Comparison of ENCODE assay signal across 8 mouse cellular contexts in genomic region chr16:8736032-8736431, GRCm38 (mm10). TPM values are rescaled to one million over a fixed set of nuclear protein-coding genes. Genes with fewer than 3 reads are reported as not detected.
DNase-seq lines count a peak whose midpoint lies in the region; ATAC-seq and TF ChIP-seq lines count a peak whose summit lies in the region.

No protein-coding gene starts in this region.

- H3K9ac ChIP-seq in kidney, embryonic 15.5 days = peak overlapping the region; percentile 97
- no peak overlapping the region for H3K9ac ChIP-seq in embryonic facial prominence, embryonic 15.5 days
- H3K9ac ChIP-seq in hindbrain, postnatal 0 days (replicated peaks; ENCODE audit: low read length) = no peak overlapping the region

- peak overlapping the region; percentile 82 for H3K4me2 ChIP-seq in kidney, embryonic 15.5 days
- H3K4me2 ChIP-seq in embryonic facial prominence, embryonic 15.5 days (replicated peaks) = peak overlapping the region; percentile 86
- H3K4me2 ChIP-seq in hindbrain, postnatal 0 days (ENCODE audit: low read depth, low read length) = peak overlapping the region; percentile 96

- H3K4me3 ChIP-seq in kidney, embryonic 15.5 days (replicated peaks) = peak overlapping the region; percentile 98
- peak overlapping the region; percentile 77 for H3K4me3 ChIP-seq in embryonic facial prominence, embryonic 15.5 days (replicated peaks)
- peak overlapping the region; percentile 98 for H3K4me3 ChIP-seq in hindbrain, postnatal 0 days (ENCODE audit: low read length)

- 0 out of 2 replicates have a peak overlapping the region, but pooled peaks have one; percentile 14 for H3K27ac ChIP-seq in kidney, embryonic 15.5 days
- H3K27ac ChIP-seq in embryonic facial prominence, embryonic 15.5 days (replicated peaks) = no peak overlapping the region
- no peak overlapping the region for H3K27ac ChIP-seq in hindbrain, postnatal 0 days

- no peaks in the 10 kb centered on the region for H3K36me3 ChIP-seq in kidney, embryonic 15.5 days
- no peaks in the 10 kb centered on the region for H3K36me3 ChIP-seq in embryonic facial prominence, embryonic 15.5 days
- H3K36me3 ChIP-seq in hindbrain, postnatal 0 days (ENCODE audit: insufficient read depth, low read length) = no peaks in the 10 kb centered on the region

- H3K4me1 ChIP-seq in kidney, embryonic 15.5 days = peaks cover 45% of the 10 kb centered on the region
- peaks cover 43% of the 10 kb centered on the region for H3K4me1 ChIP-seq in embryonic facial prominence, embryonic 15.5 days
- peaks cover 17% of the 10 kb centered on the region for H3K4me1 ChIP-seq in hindbrain, postnatal 0 days (ENCODE audit: insufficient read depth, low read length)

- peak; percentile 23 for TF ChIP-seq CTCF in hindbrain, postnatal 0 days (IDR thresholded peaks at IDR 0.05; ENCODE audit: low read depth)

- H3K27me3 ChIP-seq in kidney, embryonic 15.5 days = no peaks in the 10 kb centered on the region
- H3K27me3 ChIP-seq in embryonic facial prominence, embryonic 15.5 days = no peaks in the 10 kb centered on the region
- H3K27me3 ChIP-seq in hindbrain, postnatal 0 days (ENCODE audit: insufficient read depth, low read length) = no peaks in the 10 kb centered on the region

- DNase-seq in kidney, adult 11 months = no peak
- DNase-seq in hindbrain, postnatal 0 days (ENCODE audit: low spot score) = peak; percentile 11
- no peak for DNase-seq in spleen, postnatal 14 days (ENCODE audit: low spot score in 2 of 2)
- DNase-seq in right cerebral cortex, postnatal 4 days = no peak
- no peak for DNase-seq in ovary, adult 18-20 months (ENCODE audit: low spot score)

- ATAC-seq in kidney, embryonic 15.5 days (replicated peaks; ENCODE audit: low FRiP score) = no peak
- no peak for ATAC-seq in embryonic facial prominence, embryonic 15.5 days (ENCODE audit: insufficient number of reproducible peaks, low FRiP score, low TSS enrichment, low read depth)
- no peak for ATAC-seq in hindbrain, postnatal 0 days
- peak; percentile 45 for ATAC-seq in megakaryocyte progenitor cell, adult 5-6 weeks (replicated peaks; ENCODE audit: poor library complexity)

- WGBS in kidney, embryonic 15.5 days = 9% methylated on average over 8 of the region's 8 CpGs
- 11% methylated on average over 8 of the region's 8 CpGs for WGBS in embryonic facial prominence, embryonic 15.5 days
- 15% methylated on average over 8 of the region's 8 CpGs for WGBS in hindbrain, postnatal 0 days

- no peaks in the 10 kb centered on the region for H3K9me3 ChIP-seq in kidney, embryonic 15.5 days (replicated peaks)
- no peaks in the 10 kb centered on the region for H3K9me3 ChIP-seq in embryonic facial prominence, embryonic 15.5 days (replicated peaks)
- H3K9me3 ChIP-seq in hindbrain, postnatal 0 days (ENCODE audit: low read length) = no peaks in the 10 kb centered on the region

RNA-seq across cellular contexts. Expression of gene Gm5767, which starts 55.5 kb away (rescaled TPM):
- not detected in 2 replicates for polyA plus RNA-seq in kidney, embryonic 15.5 days (2015; fragmentation: Nextera tagmentation; extraction: Ambion mirVana)
- polyA plus RNA-seq in embryonic facial prominence, embryonic 15.5 days (2015; fragmentation: Nextera tagmentation; extraction: Ambion mirVana) = not detected in 2 replicates
- total RNA-seq in hindbrain, postnatal 0 days (2014; rRNA removed) = not detected in 2 replicates
- not detected in 2 replicates for polyA plus RNA-seq in hindbrain, postnatal 0 days (2015; fragmentation: Nextera tagmentation; extraction: Ambion mirVana)
- not detected in 2 replicates for total RNA-seq in megakaryocyte progenitor cell, adult 5-6 weeks (2015)
- total RNA-seq in megakaryocyte progenitor cell, adult 5-6 weeks (2017) = not detected in 2 replicates

RNA-seq across cellular contexts. Expression of gene Usp7, which starts 56.1 kb away (rescaled TPM):
- polyA plus RNA-seq in kidney, embryonic 15.5 days (2015; fragmentation: Nextera tagmentation; extraction: Ambion mirVana) = 26.4 and 31.3 TPM in 2 replicates
- polyA plus RNA-seq in embryonic facial prominence, embryonic 15.5 days (2015; fragmentation: Nextera tagmentation; extraction: Ambion mirVana) = 28.4 and 34.5 TPM in 2 replicates
- 69.8 and 83.7 TPM in 2 replicates for total RNA-seq in hindbrain, postnatal 0 days (2014; rRNA removed)
- 17.5 and 18.9 TPM in 2 replicates for polyA plus RNA-seq in hindbrain, postnatal 0 days (2015; fragmentation: Nextera tagmentation; extraction: Ambion mirVana)
- 153 and 167 TPM in 2 replicates for total RNA-seq in megakaryocyte progenitor cell, adult 5-6 weeks (2015)
- 135 and 168 TPM in 2 replicates for total RNA-seq in megakaryocyte progenitor cell, adult 5-6 weeks (2017)
